Mouse (Mus musculus) hindbrain, embryonic 13.5 days (tissue): ENCODE results near the gene Paqr6. TPM values are rescaled to one million over a fixed set of nuclear protein-coding genes. Genes with fewer than 3 reads are reported as not detected.

Experiments used
- ATAC-seq: fragments of 200-750 bp; cut with Nextera tagmentation; 2 replicates; pipeline ENCODE4 v1.8.0; 2017; ENCODE audit warnings: moderate TSS enrichment; ENCODE audit not compliant: low FRiP score
- H3K27ac ChIP-seq: fragments of 300-500 bp; sonication (generic); 2 replicates; pipeline ENCODE4 v1.5.1; 2015; ENCODE audit warnings: inconsistent platforms, mild to moderate bottlenecking, moderate library complexity
- H3K27me3 ChIP-seq: fragments of 300-500 bp; sonication (generic); 2 replicates; pipeline ENCODE4 v1.6.1; 2015; ENCODE audit warnings: mild to moderate bottlenecking, inconsistent platforms
- H3K36me3 ChIP-seq: fragments of 300-500 bp; sonication (generic); 2 replicates; pipeline ENCODE4 v1.6.1; 2015; ENCODE audit warnings: mild to moderate bottlenecking, inconsistent platforms
- H3K4me1 ChIP-seq: fragments of 300-500 bp; sonication (generic); replicated peaks from 2 replicates; pipeline ENCODE4 v1.6.1; 2015; ENCODE audit warnings: inconsistent platforms
- H3K4me2 ChIP-seq: fragments of 300-500 bp; sonication (generic); 2 replicates; pipeline ENCODE4 v1.6.1; 2015; ENCODE audit warnings: inconsistent platforms, mild to moderate bottlenecking, moderate library complexity
- H3K4me3 ChIP-seq: fragments of 300-500 bp; sonication (generic); 2 replicates; pipeline ENCODE4 v1.5.1; 2015; ENCODE audit warnings: mild to moderate bottlenecking, inconsistent platforms
- H3K9ac ChIP-seq: fragments of 300-500 bp; sonication (generic); 2 replicates; pipeline ENCODE4 v1.6.1; 2015; ENCODE audit warnings: mild to moderate bottlenecking, inconsistent platforms
- H3K9me3 ChIP-seq: fragments of 300-500 bp; sonication (generic); 2 replicates; pipeline ENCODE4 v1.6.1; 2016; ENCODE audit warnings: inconsistent platforms
- WGBS: fragments of 180-500 bp; shearing (Covaris S2); methylation state at CpG from one replicate; pipeline ENCODE4 v1.1.7; 2015; 5-methylcytosine and 5-hydroxymethylcytosine counted together
- polyA plus RNA-seq: library from polyadenylated mRNA; unstranded; fragments of >200 nt; fragmentation: Nextera tagmentation; extraction: Ambion mirVana; gene quantifications from 2 replicates; pipeline ENCODE4 v1.2.1, GENCODE M21; 2015

Paqr6 gene
- polyA plus RNA-seq: 2.6 and 2.9 TPM in 2 replicates

GRCm38 (mm10) chr3:88364337-88364736, at the start of gene Paqr6:
TSS of gene Paqr6 (plus strand) at chr3:88364584.
- no peak for ATAC-seq
- no peak within 1 kb of the TSS for H3K9ac ChIP-seq
- no peak within 1 kb of the TSS for H3K4me3 ChIP-seq
- no peaks in the 10 kb centered on the region for H3K9me3 ChIP-seq
- H3K4me2 ChIP-seq: no peak within 1 kb of the TSS
- peaks cover 42% of the 10 kb centered on the region for H3K36me3 ChIP-seq
- 0 out of 2 replicates have a peak within 1 kb of the TSS, but pooled peaks have one; percentile 56 for H3K27ac ChIP-seq
- H3K4me1 ChIP-seq: peaks cover 21% of the 10 kb centered on the region
- H3K27me3 ChIP-seq: peaks cover 26% of the 10 kb centered on the region
- under 1% methylated on average over 16 of the region's 16 CpGs for WGBS

GRCm38 (mm10) chr3:88324951-88325405, 39.4 kb upstream of the Paqr6 start, which contains the start of gene Glmp:
TSS of gene Glmp (plus strand) at chr3:88325023.
- no peak within 1 kb of the TSS for H3K27ac ChIP-seq
- H3K4me2 ChIP-seq: peak within 1 kb of the TSS; percentile 78
- peak within 1 kb of the TSS; percentile 80 for H3K9ac ChIP-seq
- H3K27me3 ChIP-seq: no peaks in the 10 kb centered on the region
- ATAC-seq: peak; percentile 78
- H3K36me3 ChIP-seq: peaks cover 65% of the 10 kb centered on the region
- H3K4me1 ChIP-seq: peaks cover 17% of the 10 kb centered on the region
- H3K4me3 ChIP-seq: peak within 1 kb of the TSS; percentile 59
- H3K9me3 ChIP-seq: no peaks in the 10 kb centered on the region
- WGBS: 4% methylated on average over 10 of the region's 10 CpGs

- H3K4me2 ChIP-seq: no peak overlapping the region
- H3K9ac ChIP-seq: no peak overlapping the region
- H3K4me1 ChIP-seq: peaks cover 17% of the 10 kb centered on the region
- H3K4me3 ChIP-seq: no peak overlapping the region
- no peaks in the 10 kb centered on the region for H3K9me3 ChIP-seq
- no peak overlapping the region for H3K27ac ChIP-seq
- WGBS: 74% methylated on average over 5 of the region's 5 CpGs
- H3K36me3 ChIP-seq: peaks cover 25% of the 10 kb centered on the region
- H3K27me3 ChIP-seq: no peaks in the 10 kb centered on the region
- ATAC-seq: no peak
These were observed 35.4 kb upstream of the Paqr6 start for GRCm38 (mm10) chr3:88328956-88329355.

- H3K36me3 ChIP-seq: peaks cover 25% of the 10 kb centered on the region
- no peak overlapping the region for H3K4me2 ChIP-seq
- 29% methylated on average over 2 of the region's 2 CpGs for WGBS
- H3K4me1 ChIP-seq: peaks cover 11% of the 10 kb centered on the region
- H3K27me3 ChIP-seq: no peaks in the 10 kb centered on the region
- H3K9me3 ChIP-seq: no peaks in the 10 kb centered on the region
- H3K27ac ChIP-seq: no peak overlapping the region
- no peak overlapping the region for H3K4me3 ChIP-seq
- no peak for ATAC-seq
- no peak overlapping the region for H3K9ac ChIP-seq
These were observed 33.1 kb upstream of the Paqr6 start for GRCm38 (mm10) chr3:88331282-88331681.

GRCm38 (mm10) chr3:88334029-88334658, 30.2 kb upstream of the Paqr6 start:
- Histone ChIP-seq H3K4me2 (no peak overlapping the region), H3K4me1 (peaks cover 31% of the 10 kb centered on the region), H3K27me3 (no peaks in the 10 kb centered on the region), H3K4me3 (no peak overlapping the region), H3K9ac (0 out of 2 replicates have a peak overlapping the region, but pooled peaks have one; percentile 6), H3K9me3 (no peaks in the 10 kb centered on the region), H3K36me3 (peaks cover 8% of the 10 kb centered on the region), H3K27ac (no peak overlapping the region)
- 60% methylated on average over 12 of the region's 12 CpGs for WGBS
- ATAC-seq: no peak

GRCm38 (mm10) chr3:88334902-88335435, 29.4 kb upstream of the Paqr6 start:
- Histone ChIP-seq H3K4me3 (peak overlapping the region; percentile 72), H3K4me2 (peak overlapping the region; percentile 76), H3K9me3 (no peaks in the 10 kb centered on the region), H3K9ac (peak overlapping the region; percentile 90), H3K27ac (no peak overlapping the region), H3K36me3 (no peaks in the 10 kb centered on the region), H3K4me1 (peaks cover 33% of the 10 kb centered on the region), H3K27me3 (no peaks in the 10 kb centered on the region)
- no peak for ATAC-seq
- WGBS: 33% methylated on average over 3 of the region's 3 CpGs

GRCm38 (mm10) chr3:88335436-88336053, 28.8 kb upstream of the Paqr6 start:
- ATAC-seq: peak; percentile 67
- no peaks in the 10 kb centered on the region for H3K27me3 ChIP-seq
- H3K4me3 ChIP-seq: peak overlapping the region; percentile 72
- WGBS: 1% methylated on average over 27 of the region's 27 CpGs
- no peaks in the 10 kb centered on the region for H3K36me3 ChIP-seq
- peak overlapping the region; percentile 90 for H3K9ac ChIP-seq
- peak overlapping the region; percentile 76 for H3K4me2 ChIP-seq
- H3K27ac ChIP-seq: peak overlapping the region; percentile 97
- H3K9me3 ChIP-seq: no peaks in the 10 kb centered on the region
- peaks cover 33% of the 10 kb centered on the region for H3K4me1 ChIP-seq

- Histone ChIP-seq H3K4me2 (peak within 1 kb of the TSS; percentile 76), H3K27me3 (no peaks in the 10 kb centered on the region), H3K9me3 (no peaks in the 10 kb centered on the region), H3K9ac (peak within 1 kb of the TSS; percentile 90), H3K4me1 (peaks cover 33% of the 10 kb centered on the region), H3K4me3 (peak within 1 kb of the TSS; percentile 72), H3K27ac (peak within 1 kb of the TSS; percentile 97), H3K36me3 (no peaks in the 10 kb centered on the region)
- WGBS: 3% methylated on average over 61 of the region's 66 CpGs
- ATAC-seq: peak; percentile 95
These were observed 28.0 kb upstream of the Paqr6 start, which contains the start of the genes Tmem79 and Smg5 for GRCm38 (mm10) chr3:88336058-88337013. TSS of gene Tmem79 (minus strand) at chr3:88336148. TSS of gene Smg5 (plus strand) at chr3:88336260.

- Histone ChIP-seq H3K36me3 (peaks cover 11% of the 10 kb centered on the region), H3K9ac (peak overlapping the region; percentile 56), H3K27ac (no peak overlapping the region), H3K9me3 (no peaks in the 10 kb centered on the region), H3K4me2 (peak overlapping the region; percentile 73), H3K4me3 (peak overlapping the region; percentile 72), H3K4me1 (peaks cover 33% of the 10 kb centered on the region), H3K27me3 (no peaks in the 10 kb centered on the region)
- WGBS: 88% methylated on average over 11 of the region's 11 CpGs
- no peak for ATAC-seq
These were observed 26.9 kb upstream of the Paqr6 start for GRCm38 (mm10) chr3:88337367-88338020.

- ATAC-seq: no peak
- no peaks in the 10 kb centered on the region for H3K9me3 ChIP-seq
- H3K4me1 ChIP-seq: peaks cover 33% of the 10 kb centered on the region
- no peak overlapping the region for H3K27ac ChIP-seq
- peaks cover 19% of the 10 kb centered on the region for H3K36me3 ChIP-seq
- WGBS: 92% methylated on average over 7 of the region's 7 CpGs
- H3K9ac ChIP-seq: no peak overlapping the region
- H3K4me3 ChIP-seq: no peak overlapping the region
- H3K4me2 ChIP-seq: no peak overlapping the region
- no peaks in the 10 kb centered on the region for H3K27me3 ChIP-seq
These were observed 26.1 kb upstream of the Paqr6 start for GRCm38 (mm10) chr3:88338316-88338715.

- Histone ChIP-seq H3K9me3 (no peaks in the 10 kb centered on the region), H3K27ac (no peak overlapping the region), H3K9ac (no peak overlapping the region), H3K27me3 (no peaks in the 10 kb centered on the region), H3K4me1 (peaks cover 33% of the 10 kb centered on the region), H3K4me3 (no peak overlapping the region), H3K4me2 (no peak overlapping the region), H3K36me3 (peaks cover 26% of the 10 kb centered on the region)
- ATAC-seq: no peak
- 82% methylated on average over 3 of the region's 3 CpGs for whole genome bisulfite sequencing
These were observed 25.4 kb upstream of the Paqr6 start for GRCm38 (mm10) chr3:88339006-88339405.
